Mouse (Mus musculus): ENCODE measurements around the gene Khsrp.

GRCm38 (mm10) chr17:57066908-57067307 is 35.6 kb upstream of the Khsrp start:
- TF ChIP-seq CTCF (IDR thresholded peaks at IDR 0.05; ENCODE audit: control insufficient read depth, insufficient read depth, low read length) (no peak), POLR2A (IDR thresholded peaks at IDR 0.05; ENCODE audit: borderline replicate concordance, control insufficient read depth, low read depth, low read length) (no peak)
